Mouse (Mus musculus) heart, embryonic 15.5 days (tissue): Measurements from ENCODE around the gene Ephb3. TPM values are rescaled to one million over a fixed set of nuclear protein-coding genes. Genes with fewer than 3 reads are reported as not detected.

Source experiments
- microRNA-seq: library from miRNA; unstranded; fragments of <30 nt; microRNA quantifications from one replicate; pipeline ENCODE4, GENCODE M21; 2016
- polyA plus RNA-seq: library from polyadenylated mRNA; unstranded; fragments of >200 nt; fragmentation: Nextera tagmentation; extraction: Ambion mirVana; gene quantifications from 2 replicates; pipeline ENCODE4 v1.2.1, GENCODE M21; 2015

The Ephb3 gene
- polyA plus RNA-seq, 1 experiment from 2014 or later: 12.1 TPM

Small RNA genes lying within 50 kb of the gene (microRNA-seq; reads per million reads assigned to microRNA genes)
- gene Mir7680: not detected

Other genes starting within 250 kb of the Ephb3 start
- gene Teddm3, start 50.8 kb upstream of the Ephb3 start, polyA plus RNA-seq: not detected in 2 replicates
- 21.4 and 23.0 TPM in 2 replicates for gene Vps8, start 218.4 kb downstream of the Ephb3 start, polyA plus RNA-seq